Mouse (Mus musculus) brain, embryonic 18.5 days (tissue): ENCODE measurements around the gene Bpifa2.
"Not testable (repeated sequence)": the region's sequence is repeated elsewhere in the genome, so short reads cannot be mapped to it uniquely, and the experiment has no call there.

Experiments used
- DNase-seq: peaks from one replicate; pipeline ENCODE4 v3.0.0-alpha.2; 2012; ENCODE audit warnings: low read depth, low spot score

Bpifa2 gene

DNA sequence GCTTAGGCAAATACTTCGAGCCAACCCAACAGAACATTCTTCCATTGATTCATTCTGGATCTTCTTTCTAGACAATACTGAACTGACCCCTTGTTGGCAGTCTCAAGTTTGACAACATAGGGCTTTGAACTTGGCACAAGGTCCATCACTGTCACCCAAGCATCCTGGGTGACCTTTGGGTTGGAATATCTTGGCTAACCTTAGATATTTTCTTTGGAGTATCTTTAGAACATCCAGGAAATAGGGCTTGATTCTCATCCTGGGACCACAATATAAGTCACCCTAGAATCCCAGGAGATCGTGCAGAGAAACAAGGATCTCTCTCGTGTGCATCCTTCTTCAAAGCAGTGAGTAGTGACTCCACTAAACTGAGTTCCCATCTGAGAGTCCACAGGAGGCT, at the start of gene Bpifa2:
Bpifa2 (plus strand) TSS at position 301 of the 400 bp plus-strand sequence.
- DNase-seq, result no peak

DNA sequence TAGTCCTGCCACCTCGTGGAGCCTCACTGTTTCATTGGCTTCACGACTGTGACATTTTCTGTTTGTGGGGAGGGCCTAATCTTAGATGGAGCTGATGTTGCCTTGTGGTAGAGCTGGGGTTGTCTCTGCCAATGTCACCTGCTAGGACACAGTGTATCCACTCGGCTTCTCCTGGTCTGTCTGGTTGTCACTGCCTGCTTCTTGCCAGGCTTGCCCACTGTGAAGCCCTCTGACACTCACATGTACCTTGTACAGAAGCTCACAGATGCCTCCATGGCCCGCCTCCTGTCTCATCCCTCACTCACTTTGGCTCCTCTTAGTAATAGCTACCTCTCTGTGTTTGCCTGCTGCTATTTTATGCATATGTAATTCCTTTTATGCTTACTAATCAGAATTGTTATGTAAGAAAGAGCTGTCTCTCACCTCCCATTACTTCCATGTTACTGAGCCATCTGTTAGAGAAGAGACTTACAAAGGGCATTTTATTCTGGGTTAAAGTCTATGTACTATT, 45.2 kb upstream of the Bpifa2 start:
- no peak for DNase-seq

DNA sequence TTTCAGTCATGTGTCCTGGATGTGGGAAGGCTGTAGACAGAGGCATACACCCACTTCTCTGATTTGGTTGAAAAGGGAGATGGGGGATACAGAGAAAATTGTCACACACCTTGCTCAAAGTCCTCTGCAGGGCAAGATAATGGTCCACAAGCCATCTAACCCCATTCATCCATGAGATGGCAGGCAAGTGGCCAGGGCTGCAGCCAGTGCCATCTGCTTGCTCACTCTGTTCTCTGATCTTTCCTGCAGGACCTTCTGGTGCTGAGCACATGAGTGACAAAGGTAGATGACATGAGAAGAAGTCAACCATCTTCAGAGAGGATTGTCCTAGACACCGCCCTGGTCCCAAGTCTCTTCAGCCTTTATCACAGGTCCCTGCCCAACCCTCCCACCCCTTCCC, 44.7 kb upstream of the Bpifa2 start:
- no peak for DNase-seq

DNA sequence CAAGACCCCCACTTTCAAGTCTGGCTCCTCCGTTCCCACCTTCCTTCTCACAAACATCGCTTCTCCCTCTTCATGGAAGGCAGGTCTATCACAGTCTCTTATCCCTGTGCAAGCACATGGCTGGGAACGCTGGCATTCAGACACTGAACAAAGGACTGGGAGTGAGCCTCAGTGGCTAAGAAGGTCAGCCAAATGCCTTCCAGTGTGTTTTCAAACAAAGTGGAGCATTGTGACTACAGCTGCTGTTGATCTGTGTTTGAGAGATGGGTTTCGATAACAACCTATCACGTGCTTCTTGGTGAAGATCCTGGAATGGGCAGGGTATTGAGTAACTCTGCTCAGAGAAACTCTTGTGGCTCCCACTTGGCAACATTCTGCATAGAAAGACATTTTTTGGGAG, 37.8 kb upstream of the Bpifa2 start:
- DNase-seq, result no peak

DNA sequence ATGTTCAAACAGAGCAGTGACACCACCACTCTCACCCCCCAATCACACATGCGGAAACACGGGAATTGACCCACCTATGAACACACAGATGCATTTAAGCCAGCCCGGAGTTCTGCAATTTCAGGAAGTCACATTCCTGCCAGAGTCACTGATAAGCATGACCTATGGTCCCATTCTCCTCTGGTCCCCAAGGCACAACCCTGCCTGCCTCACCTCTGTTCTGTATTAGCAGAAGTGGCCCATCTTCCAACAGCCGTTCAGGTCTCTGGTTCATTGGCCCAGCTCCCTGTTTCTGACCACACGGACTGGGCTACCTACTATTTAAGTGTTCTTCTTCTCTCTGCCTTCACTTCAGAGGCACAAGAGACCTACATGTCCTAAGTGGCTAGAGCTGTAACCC, 33.5 kb upstream of the Bpifa2 start, which contains the start of gene Bpifa6:
Bpifa6 (plus strand) TSS at position 364 of the 400 bp plus-strand sequence.
- DNase-seq, result no peak

DNA sequence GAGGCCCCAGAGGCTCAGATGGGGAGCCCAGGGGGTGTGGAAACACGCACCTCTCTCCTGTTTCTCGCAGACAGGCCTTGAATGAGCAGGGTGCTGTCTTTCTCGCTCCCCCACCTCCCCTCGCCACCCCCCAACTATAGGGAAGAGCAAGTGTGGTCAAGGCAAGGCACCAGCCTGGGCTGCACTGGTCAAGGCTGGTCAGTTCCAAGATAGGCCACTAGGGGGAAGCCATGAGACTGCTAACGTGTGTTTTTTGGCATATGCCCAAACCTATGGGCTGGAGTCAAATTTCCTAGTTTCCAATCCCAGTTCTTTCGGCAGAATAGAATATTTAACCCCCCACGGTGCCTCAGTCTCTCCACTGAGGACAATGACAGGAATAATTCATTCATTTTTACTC, 12.3 kb upstream of the Bpifa2 start:
- DNase-seq, result peak; percentile 2

DNA sequence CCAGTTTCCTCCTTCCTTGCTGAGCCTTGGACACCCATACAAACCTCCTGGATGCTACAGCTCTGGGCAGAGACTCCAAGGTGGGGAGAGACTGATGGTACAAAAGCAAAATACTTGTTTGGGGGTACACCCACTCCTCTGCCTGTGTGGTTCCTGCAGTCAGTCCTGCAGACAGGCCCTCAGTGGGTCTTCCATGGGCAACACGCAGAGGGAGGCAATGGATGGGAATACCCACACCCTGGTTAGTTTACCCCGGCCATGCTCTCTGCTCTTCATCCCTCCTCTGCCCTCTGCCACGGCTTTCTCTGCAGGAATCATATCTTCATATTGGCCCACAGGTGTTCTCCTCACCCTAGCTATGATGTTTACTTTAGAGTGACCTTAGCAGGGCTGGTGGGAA, 7.6 kb upstream of the Bpifa2 start:
- DNase-seq, result no peak

DNA sequence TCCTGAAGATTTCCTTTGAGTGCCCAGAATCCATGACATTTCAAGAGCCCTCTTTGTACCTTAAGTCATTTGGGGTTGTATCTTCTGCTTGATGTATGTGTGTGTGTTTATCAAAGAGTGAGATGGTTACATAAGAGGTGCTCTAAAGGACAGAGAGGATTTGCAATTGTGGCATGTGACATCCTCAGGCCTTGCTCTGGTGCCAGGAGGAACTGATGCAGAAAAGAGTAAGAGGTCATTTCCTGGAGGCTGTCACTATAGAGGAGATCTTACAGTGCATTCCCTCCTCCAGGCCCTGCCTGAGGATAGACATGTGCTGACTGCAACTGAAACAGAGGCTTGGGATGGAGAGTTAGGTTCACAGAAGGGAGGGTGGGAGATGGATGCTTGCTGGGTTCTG, 7.0 kb upstream of the Bpifa2 start:
- no peak for DNase-seq

DNA sequence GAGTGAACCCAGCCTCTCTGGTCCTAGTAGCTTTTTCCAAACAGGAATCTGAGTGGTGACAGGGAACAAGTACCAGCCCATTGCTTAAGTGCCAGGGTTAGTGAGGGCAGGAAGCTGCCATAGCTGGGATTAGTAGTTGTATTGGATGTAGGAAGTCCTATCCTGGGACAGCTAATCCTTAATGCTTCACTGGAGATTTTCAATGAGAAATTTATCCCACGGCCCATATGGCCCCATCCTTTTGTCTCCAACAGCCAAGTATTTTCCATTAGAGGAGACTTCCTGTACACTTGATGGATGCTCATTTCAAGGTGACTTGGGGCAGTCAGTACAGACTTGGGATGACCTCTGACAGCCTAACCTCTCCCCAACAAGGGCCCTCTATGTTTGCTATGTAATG, 3.6 kb upstream of the Bpifa2 start:
- DNase-seq, result no peak

DNA sequence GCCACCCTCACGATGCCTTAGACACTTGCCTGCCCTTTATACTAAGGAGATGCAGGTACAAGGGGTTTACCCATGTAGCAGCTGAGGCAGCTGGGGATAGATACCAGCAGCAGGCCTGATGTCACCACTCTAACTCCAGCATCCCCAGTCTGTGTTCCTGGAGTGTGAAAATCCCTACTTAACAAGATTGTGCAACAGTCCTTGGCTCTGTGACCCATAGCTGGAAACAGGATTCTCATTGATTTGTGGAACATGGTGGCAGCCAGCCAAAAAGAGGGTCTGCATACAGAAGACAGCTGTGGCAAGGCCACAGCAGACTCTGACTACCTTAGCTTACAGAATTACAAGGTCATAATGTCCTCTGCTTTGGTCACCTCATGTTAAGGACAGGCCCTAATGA, 3.0 kb upstream of the Bpifa2 start:
- DNase-seq, result no peak

DNA sequence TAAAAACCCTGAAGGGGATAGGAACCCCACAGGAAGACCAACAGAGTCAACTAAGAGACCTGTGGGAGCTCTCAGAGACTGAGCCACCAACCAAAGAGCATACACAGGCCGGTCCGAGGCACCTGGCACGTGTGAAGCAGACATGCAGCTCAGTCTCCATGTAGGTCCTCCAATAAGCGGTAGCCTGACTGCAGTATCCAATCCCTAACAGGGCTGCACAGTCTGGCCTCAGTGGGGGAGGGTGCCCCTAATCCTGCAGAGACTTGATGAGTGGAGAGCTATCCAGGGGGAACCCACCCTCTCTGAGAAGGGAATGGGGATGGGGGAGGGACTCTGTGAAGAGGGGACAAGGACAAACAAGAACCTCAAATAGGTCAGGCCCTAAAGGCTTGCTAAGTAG, 2.3 kb upstream of the Bpifa2 start:
- no peak for DNase-seq

DNA sequence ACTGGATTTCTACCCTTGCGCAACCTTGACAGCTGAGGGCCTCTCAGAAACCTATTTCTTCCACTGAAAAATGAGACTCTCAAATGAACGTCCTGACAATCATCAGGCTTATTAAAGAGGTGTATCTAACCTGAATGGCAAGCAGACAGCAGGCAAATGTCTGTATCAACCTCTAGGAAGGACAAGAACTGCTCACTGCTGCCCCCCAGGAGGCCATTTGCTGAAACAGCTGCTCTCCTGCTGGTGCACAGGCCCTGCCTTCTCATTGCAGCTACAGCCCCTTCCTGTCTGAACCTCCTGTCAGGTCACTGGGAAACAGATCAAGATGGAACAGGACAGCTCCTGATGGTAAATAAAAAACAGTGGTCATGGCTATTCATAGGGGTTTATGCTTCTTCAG, 1.7 kb upstream of the Bpifa2 start:
- no peak for DNase-seq

DNA sequence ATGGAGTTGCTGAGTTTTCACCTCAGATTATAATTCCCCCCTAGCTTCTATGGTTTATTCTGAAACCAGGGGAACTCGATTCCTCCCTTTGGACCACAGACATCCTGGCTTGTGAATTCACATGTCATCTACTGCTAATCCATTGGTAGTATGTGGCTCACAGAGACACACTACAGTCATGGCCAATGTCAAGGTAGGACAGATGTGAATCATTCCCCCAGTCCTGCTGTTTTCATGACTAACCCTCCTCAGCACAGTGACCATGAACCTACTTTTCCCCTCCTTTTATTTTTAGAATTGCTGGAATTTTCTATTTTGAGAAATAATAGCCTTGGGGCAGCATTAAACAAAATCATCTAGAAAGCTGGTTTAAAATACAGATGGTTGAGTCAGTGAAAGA, 684 bp upstream of the Bpifa2 start:
- DNase-seq, result no peak

DNA sequence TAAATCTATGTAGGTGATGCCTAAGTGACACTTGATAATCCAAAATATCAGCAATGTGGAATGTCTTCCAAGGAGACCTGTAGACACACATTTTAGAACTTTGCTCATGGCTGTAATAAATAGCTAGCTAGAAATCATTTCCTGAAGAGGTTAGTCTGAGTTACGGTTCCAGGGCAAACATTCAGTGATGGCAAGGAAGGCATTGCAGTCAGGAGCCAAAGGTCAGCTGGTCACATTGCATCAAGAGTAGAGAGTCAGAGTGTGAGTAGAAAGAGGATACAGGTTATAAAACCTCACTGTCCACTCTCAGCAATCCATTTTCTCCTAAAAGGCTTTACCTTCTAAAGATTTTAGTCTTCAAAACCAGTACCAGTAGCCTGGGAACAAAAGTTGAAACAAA, 9.9 kb downstream of the Bpifa2 start:
- no peak for DNase-seq

DNA sequence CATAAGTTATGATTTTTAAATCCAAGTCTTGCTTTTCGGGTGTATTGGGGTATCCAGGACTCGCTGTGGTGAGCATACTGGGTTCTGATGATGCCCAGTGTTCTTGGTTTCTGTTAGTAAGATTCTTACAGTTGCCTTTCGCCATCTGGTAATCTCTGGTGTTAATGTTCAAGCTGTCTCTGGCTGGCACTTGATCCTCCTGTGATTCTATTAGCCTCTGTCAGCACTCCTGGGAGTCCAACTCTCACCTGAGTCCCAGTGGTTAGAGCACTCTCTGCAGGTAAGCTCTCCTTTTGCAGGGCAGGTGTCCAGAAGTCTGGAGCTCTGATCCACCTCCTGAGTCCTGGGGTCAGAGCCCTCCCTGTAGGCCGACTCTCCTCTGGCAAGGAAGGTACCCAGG, 16.6 kb downstream of the Bpifa2 start:
- not testable (repeated sequence) for DNase-seq

DNA sequence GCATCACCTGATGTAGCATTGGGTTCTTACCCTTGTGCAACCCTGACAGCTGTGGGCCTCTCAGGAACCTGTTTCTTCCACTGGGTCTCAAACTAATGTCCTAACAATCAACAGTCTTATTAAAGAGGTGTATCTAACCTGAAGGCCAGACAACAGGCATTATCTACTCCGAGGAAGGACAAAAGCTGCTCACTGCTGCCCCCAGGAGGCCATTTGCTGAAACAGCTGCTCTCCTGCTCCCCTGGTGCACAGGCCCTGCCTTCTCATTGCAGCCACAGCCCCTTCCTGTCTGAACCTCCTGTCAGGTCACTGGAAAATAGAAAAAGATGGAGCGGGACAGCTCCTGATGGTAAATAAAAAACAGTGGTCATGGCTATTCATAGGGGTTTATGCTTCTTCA, 30.9 kb downstream of the Bpifa2 start:
- DNase-seq, result no peak

DNA sequence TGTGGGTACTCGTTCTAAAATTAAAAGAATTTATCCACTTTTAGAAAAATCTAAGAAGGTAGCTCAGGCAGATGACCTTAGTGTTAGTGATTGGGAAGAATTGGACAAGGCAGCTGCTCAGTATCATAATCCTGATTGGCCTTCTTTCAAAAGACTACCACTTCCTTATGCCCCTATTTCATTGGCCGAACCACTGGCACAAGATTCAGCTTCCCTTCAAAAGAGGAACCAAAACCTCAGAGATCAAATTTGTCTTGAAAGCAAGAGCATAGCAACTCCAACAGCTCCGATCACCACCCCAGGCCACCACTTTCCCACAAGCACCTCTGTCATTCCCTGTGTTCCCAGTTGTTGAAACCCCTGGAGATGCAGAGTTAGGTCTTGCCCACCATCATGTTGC, 36.7 kb downstream of the Bpifa2 start:
- DNase-seq, result no peak

DNA sequence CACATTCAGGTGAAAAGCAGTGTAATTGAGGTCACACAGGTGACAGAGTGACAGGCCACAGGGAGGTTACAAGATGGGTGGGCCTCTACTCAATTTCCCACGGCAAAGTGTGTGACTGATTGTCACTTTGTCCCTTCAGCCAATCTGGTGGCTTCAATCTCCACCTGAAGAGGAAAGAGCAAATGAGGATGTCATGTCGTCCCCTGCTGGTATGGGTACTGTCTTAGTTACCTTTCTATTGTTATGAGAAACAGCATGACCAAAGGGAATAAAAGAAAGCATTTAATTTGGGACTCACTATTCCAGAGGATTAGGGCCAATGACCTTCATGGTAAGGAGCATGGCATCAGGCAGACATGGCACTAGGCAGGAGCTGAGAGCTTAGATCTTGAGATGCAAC, 50.6 kb downstream of the Bpifa2 start:
- no peak for DNase-seq
